Mouse (Mus musculus) brain, embryonic 14.5 days (tissue): ENCODE measurements around the gene Cct5.

ENCODE experiments used
- CTCF ChIP-seq: fragments of 200-500 bp; IDR thresholded peaks from 2 replicates; pipeline ENCODE4 v1.5.1; 2012; ENCODE audit warnings: inconsistent platforms, mild to moderate bottlenecking, moderate library complexity, borderline replicate concordance; ENCODE audit not compliant: insufficient read depth, insufficient read length; ENCODE audit errors: extremely low read depth
- POLR2A ChIP-seq: fragments of 200-500 bp; IDR thresholded peaks from 2 replicates; pipeline ENCODE4 v1.6.1; 2012; ENCODE audit warnings: mild to moderate bottlenecking, inconsistent platforms, borderline replicate concordance; ENCODE audit not compliant: poor library complexity, insufficient read depth, insufficient read length, severe bottlenecking; ENCODE audit errors: extremely low read depth

DNA sequence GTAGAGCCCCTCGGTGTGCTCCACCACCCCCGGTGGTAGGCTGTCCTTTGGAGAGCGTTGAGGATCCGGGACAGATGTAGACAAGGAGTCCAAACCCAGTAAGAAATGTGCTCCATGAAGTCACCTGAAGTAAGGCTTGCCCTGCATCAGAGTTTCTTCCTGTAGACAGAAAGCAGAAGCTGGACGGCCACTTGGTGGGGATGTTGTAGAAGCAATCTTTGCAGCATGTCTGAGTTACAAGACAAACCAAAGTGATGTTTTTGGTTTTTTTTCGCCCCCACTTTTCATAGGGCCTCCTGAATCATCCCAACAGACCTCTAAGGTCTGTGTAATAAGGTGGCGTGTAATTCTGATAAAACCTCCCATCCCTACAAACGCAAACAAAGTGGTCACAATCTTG, 17.9 kb upstream of the Cct5 start:
- no peak for TF ChIP-seq POLR2A
- TF ChIP-seq CTCF, result peak; percentile 37; the same call in 1 of the 2 replicates
